Mouse (Mus musculus) right cerebral cortex, postnatal 10 days (tissue): ENCODE measurements around the gene Susd4.

Experiments used
- DNase-seq, 2 experiments: peaks; one replicate each; pipeline ENCODE4 v3.0.0; 2021; ENCODE audit warnings: low spot score in 2 of 2

The Susd4 gene

GRCm38 (mm10) chr1:182914121-182914908, 150.7 kb downstream of the Susd4 start:
- DNase-seq = no peak

- DNase-seq = no peak
These were observed 152.5 kb downstream of the Susd4 start for GRCm38 (mm10) chr1:182916166-182916565.

- DNase-seq = no peak
These were observed 155.2 kb downstream of the Susd4 start for GRCm38 (mm10) chr1:182918718-182919346.

GRCm38 (mm10) chr1:182922824-182923223, 159.2 kb downstream of the Susd4 start:
- DNase-seq = peak; percentile 35 to 39

GRCm38 (mm10) chr1:182926465-182926864, 162.8 kb downstream of the Susd4 start:
- DNase-seq = no peak

GRCm38 (mm10) chr1:182927878-182928851, 164.5 kb downstream of the Susd4 start:
- no peak for DNase-seq

- DNase-seq = no peak
These were observed 171.8 kb downstream of the Susd4 start for GRCm38 (mm10) chr1:182935469-182935868.

GRCm38 (mm10) chr1:182937486-182938120, 173.9 kb downstream of the Susd4 start:
- DNase-seq = no peak

GRCm38 (mm10) chr1:182941921-182942320, 178.3 kb downstream of the Susd4 start:
- no peak for DNase-seq

- no peak for DNase-seq
These were observed 180.3 kb downstream of the Susd4 start for GRCm38 (mm10) chr1:182943911-182944310.

- DNase-seq = no peak
These were observed 181.0 kb downstream of the Susd4 start for GRCm38 (mm10) chr1:182944638-182945037.

- DNase-seq = no peak
These were observed 181.9 kb downstream of the Susd4 start for GRCm38 (mm10) chr1:182945561-182945960.
